Mouse (Mus musculus): ENCODE results near the gene Mcm8. TPM values are rescaled to one million over a fixed set of nuclear protein-coding genes. Genes with fewer than 3 reads are reported as not detected.

Gene Mcm8
- polyA plus RNA-seq, 1 experiment from 2014 or later, result 14.7 TPM

GRCm38 (mm10) chr2:132841071-132841470, 25.1 kb downstream of the Mcm8 start:
- Histone ChIP-seq H3K4me1 (ENCODE audit: control insufficient read depth, insufficient read depth, low read length) (no peaks in the 10 kb centered on the region), H3K9me3 (replicated peaks; ENCODE audit: control insufficient read depth, low read length) (no peaks in the 10 kb centered on the region), H3K4me3 (ENCODE audit: low read depth, low read length) (no peak overlapping the region), H3K27me3 (ENCODE audit: control insufficient read depth, insufficient read depth, low read length) (no peaks in the 10 kb centered on the region), H3K36me3 (ENCODE audit: control insufficient read depth, insufficient read depth, low read length) (0 out of 2 replicates have a peak, but pooled peaks cover 2% of the 10 kb centered on the region), H3K9ac (ENCODE audit: low read depth, low read length) (no peak overlapping the region), H3K27ac (ENCODE audit: low read depth, low read length) (no peak overlapping the region), H3K4me2 (no peak overlapping the region)
- ATAC-seq (replicated peaks; ENCODE audit: insufficient number of reproducible peaks, low FRiP score, low TSS enrichment), result no peak
- 91% methylated on average over 4 of the region's 4 CpGs for WGBS (ENCODE audit: insufficient replicate concordance)

GRCm38 (mm10) chr2:132846407-132847358, 30.7 kb downstream of the Mcm8 start, which contains the start of gene Crls1:
TSS of gene Crls1 (plus strand) at chr2:132846666.
- Histone ChIP-seq H3K9me3 (replicated peaks; ENCODE audit: control insufficient read depth, low read length) (no peaks in the 10 kb centered on the region), H3K4me2 (peak within 1 kb of the TSS; percentile 90), H3K27me3 (ENCODE audit: control insufficient read depth, insufficient read depth, low read length) (no peaks in the 10 kb centered on the region), H3K4me3 (ENCODE audit: low read depth, low read length) (peak within 1 kb of the TSS; percentile 91), H3K4me1 (ENCODE audit: control insufficient read depth, insufficient read depth, low read length) (peaks cover 12% of the 10 kb centered on the region), H3K27ac (ENCODE audit: low read depth, low read length) (peak within 1 kb of the TSS; percentile 62), H3K36me3 (ENCODE audit: control insufficient read depth, insufficient read depth, low read length) (no peaks in the 10 kb centered on the region), H3K9ac (ENCODE audit: low read depth, low read length) (peak within 1 kb of the TSS; percentile 89)
- peak; percentile 84 for ATAC-seq (replicated peaks; ENCODE audit: insufficient number of reproducible peaks, low FRiP score, low TSS enrichment)
- under 1% methylated on average over 96 of the region's 96 CpGs for WGBS (ENCODE audit: insufficient replicate concordance)

GRCm38 (mm10) chr2:132847581-132847980, 31.6 kb downstream of the Mcm8 start:
- H3K9ac ChIP-seq (ENCODE audit: low read depth, low read length), result peak overlapping the region; percentile 89
- H3K4me1 ChIP-seq (ENCODE audit: control insufficient read depth, insufficient read depth, low read length), result peaks cover 12% of the 10 kb centered on the region
- ATAC-seq (replicated peaks; ENCODE audit: insufficient number of reproducible peaks, low FRiP score, low TSS enrichment), result no peak
- WGBS (ENCODE audit: insufficient replicate concordance), result 30% methylated on average over 7 of the region's 7 CpGs
- no peaks in the 10 kb centered on the region for H3K9me3 ChIP-seq (replicated peaks; ENCODE audit: control insufficient read depth, low read length)
- H3K4me3 ChIP-seq (ENCODE audit: low read depth, low read length), result peak overlapping the region; percentile 91
- peak overlapping the region; percentile 90 for H3K4me2 ChIP-seq
- no peaks in the 10 kb centered on the region for H3K36me3 ChIP-seq (ENCODE audit: control insufficient read depth, insufficient read depth, low read length)
- H3K27me3 ChIP-seq (ENCODE audit: control insufficient read depth, insufficient read depth, low read length), result no peaks in the 10 kb centered on the region
- H3K27ac ChIP-seq (ENCODE audit: low read depth, low read length), result no peak overlapping the region

GRCm38 (mm10) chr2:132848361-132848760, 32.4 kb downstream of the Mcm8 start:
- Histone ChIP-seq H3K36me3 (ENCODE audit: control insufficient read depth, insufficient read depth, low read length) (no peaks in the 10 kb centered on the region), H3K4me2 (peak overlapping the region; percentile 90; the same call in 1 of the 2 replicates), H3K4me3 (ENCODE audit: low read depth, low read length) (no peak overlapping the region), H3K9me3 (replicated peaks; ENCODE audit: control insufficient read depth, low read length) (no peaks in the 10 kb centered on the region), H3K4me1 (ENCODE audit: control insufficient read depth, insufficient read depth, low read length) (peaks cover 12% of the 10 kb centered on the region), H3K9ac (ENCODE audit: low read depth, low read length) (no peak overlapping the region), H3K27ac (ENCODE audit: low read depth, low read length) (no peak overlapping the region), H3K27me3 (ENCODE audit: control insufficient read depth, insufficient read depth, low read length) (no peaks in the 10 kb centered on the region)
- WGBS (ENCODE audit: insufficient replicate concordance), result 92% methylated on average over 4 of the region's 4 CpGs
- ATAC-seq (replicated peaks; ENCODE audit: insufficient number of reproducible peaks, low FRiP score, low TSS enrichment), result no peak

- Histone ChIP-seq H3K9ac (ENCODE audit: low read depth, low read length) (no peak overlapping the region), H3K4me2 (no peak overlapping the region), H3K4me3 (ENCODE audit: low read depth, low read length) (no peak overlapping the region), H3K9me3 (replicated peaks; ENCODE audit: control insufficient read depth, low read length) (no peaks in the 10 kb centered on the region), H3K27ac (ENCODE audit: low read depth, low read length) (no peak overlapping the region), H3K36me3 (ENCODE audit: control insufficient read depth, insufficient read depth, low read length) (no peaks in the 10 kb centered on the region), H3K27me3 (ENCODE audit: control insufficient read depth, insufficient read depth, low read length) (no peaks in the 10 kb centered on the region), H3K4me1 (ENCODE audit: control insufficient read depth, insufficient read depth, low read length) (peaks cover 12% of the 10 kb centered on the region)
- 88% methylated on average over 6 of the region's 6 CpGs for WGBS (ENCODE audit: insufficient replicate concordance)
- no peak for ATAC-seq (replicated peaks; ENCODE audit: insufficient number of reproducible peaks, low FRiP score, low TSS enrichment)
Measured at GRCm38 (mm10) chr2:132849141-132849540, 33.2 kb downstream of the Mcm8 start.

GRCm38 (mm10) chr2:132853051-132853450, 37.1 kb downstream of the Mcm8 start:
- Histone ChIP-seq H3K36me3 (ENCODE audit: control insufficient read depth, insufficient read depth, low read length) (no peaks in the 10 kb centered on the region), H3K4me1 (ENCODE audit: control insufficient read depth, insufficient read depth, low read length) (peaks cover 3% of the 10 kb centered on the region), H3K9ac (ENCODE audit: low read depth, low read length) (no peak overlapping the region), H3K27ac (ENCODE audit: low read depth, low read length) (no peak overlapping the region), H3K9me3 (replicated peaks; ENCODE audit: control insufficient read depth, low read length) (no peaks in the 10 kb centered on the region), H3K4me2 (no peak overlapping the region), H3K27me3 (ENCODE audit: control insufficient read depth, insufficient read depth, low read length) (no peaks in the 10 kb centered on the region), H3K4me3 (ENCODE audit: low read depth, low read length) (no peak overlapping the region)
- WGBS (ENCODE audit: insufficient replicate concordance), result 81% methylated on average over 1 of the region's 1 CpGs
- no peak for ATAC-seq (replicated peaks; ENCODE audit: insufficient number of reproducible peaks, low FRiP score, low TSS enrichment)

GRCm38 (mm10) chr2:132856333-132856732, 40.4 kb downstream of the Mcm8 start:
- Histone ChIP-seq H3K9me3 (replicated peaks; ENCODE audit: control insufficient read depth, low read length) (no peaks in the 10 kb centered on the region), H3K4me2 (no peak overlapping the region), H3K9ac (ENCODE audit: low read depth, low read length) (no peak overlapping the region), H3K4me3 (ENCODE audit: low read depth, low read length) (no peak overlapping the region), H3K27me3 (ENCODE audit: control insufficient read depth, insufficient read depth, low read length) (no peaks in the 10 kb centered on the region), H3K36me3 (ENCODE audit: control insufficient read depth, insufficient read depth, low read length) (no peaks in the 10 kb centered on the region), H3K4me1 (ENCODE audit: control insufficient read depth, insufficient read depth, low read length) (no peaks in the 10 kb centered on the region), H3K27ac (ENCODE audit: low read depth, low read length) (no peak overlapping the region)
- ATAC-seq (replicated peaks; ENCODE audit: insufficient number of reproducible peaks, low FRiP score, low TSS enrichment), result no peak
- WGBS (ENCODE audit: insufficient replicate concordance), result 62% methylated on average over 5 of the region's 5 CpGs

- H3K9me3 ChIP-seq (replicated peaks; ENCODE audit: control insufficient read depth, low read length), result no peaks in the 10 kb centered on the region
- H3K9ac ChIP-seq (ENCODE audit: low read depth, low read length), result no peak overlapping the region
- no peak overlapping the region for H3K4me3 ChIP-seq (ENCODE audit: low read depth, low read length)
- no peak overlapping the region for H3K4me2 ChIP-seq
- no peaks in the 10 kb centered on the region for H3K27me3 ChIP-seq (ENCODE audit: control insufficient read depth, insufficient read depth, low read length)
- no peaks in the 10 kb centered on the region for H3K4me1 ChIP-seq (ENCODE audit: control insufficient read depth, insufficient read depth, low read length)
- no peaks in the 10 kb centered on the region for H3K36me3 ChIP-seq (ENCODE audit: control insufficient read depth, insufficient read depth, low read length)
- ATAC-seq (replicated peaks; ENCODE audit: insufficient number of reproducible peaks, low FRiP score, low TSS enrichment), result no peak
- no peak overlapping the region for H3K27ac ChIP-seq (ENCODE audit: low read depth, low read length)
Measured at GRCm38 (mm10) chr2:132860435-132860834, 44.5 kb downstream of the Mcm8 start.

Measured in heart, embryonic 11.5 days (tissue).